Mouse (Mus musculus): ENCODE results near the gene Pcsk1.

DNA sequence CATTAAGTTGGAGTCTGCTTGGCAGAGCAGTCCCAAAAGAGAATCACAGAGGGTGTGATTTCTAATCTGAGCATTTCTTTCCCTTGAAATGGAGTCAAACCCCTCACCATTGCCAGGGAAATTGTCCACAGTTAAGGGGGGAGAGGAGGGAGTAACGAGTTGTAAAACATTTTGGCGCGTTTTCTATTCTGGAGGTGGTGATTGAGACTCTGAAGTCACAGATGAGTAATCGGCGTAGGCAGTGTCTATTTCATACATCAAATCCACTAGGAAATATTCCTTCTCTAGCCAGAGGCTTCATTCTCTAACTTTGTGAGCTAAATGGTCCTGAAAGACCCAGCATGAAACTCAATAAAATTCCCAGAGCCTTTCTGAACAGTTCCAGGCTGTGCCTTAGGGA, 1.4 kb downstream of the Pcsk1 start:
- TF ChIP-seq POLR2A (IDR thresholded peaks at IDR 0.05; ENCODE audit: borderline replicate concordance, extremely low read depth, low read depth, low read length) (no peak), CTCF (IDR thresholded peaks at IDR 0.05; ENCODE audit: insufficient read depth, low read length) (no peak)

Data from lung, adult 2 months (tissue).